In the genomic region with DNA sequence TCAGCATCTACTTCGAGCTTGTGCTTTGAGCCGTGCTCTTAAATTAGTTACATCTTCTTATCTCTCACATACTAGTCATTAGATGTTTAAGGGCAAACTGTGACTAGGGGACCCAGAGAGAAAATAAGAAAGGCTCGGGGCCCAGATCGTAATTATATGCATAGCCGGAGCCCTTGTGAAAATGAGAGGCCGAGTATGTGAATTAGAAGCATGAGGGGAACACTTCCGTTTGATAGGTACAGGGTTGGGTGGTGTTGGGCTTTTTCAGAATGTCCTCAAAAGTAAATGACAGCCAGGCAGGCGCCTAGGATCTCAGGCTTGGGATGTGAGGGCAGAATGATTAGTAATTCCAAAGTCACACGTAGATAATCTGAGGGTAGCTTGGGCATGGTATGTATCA, we compare ENCODE assay signal across 8 mouse cellular contexts. TPM values are rescaled to one million over a fixed set of nuclear protein-coding genes. Genes with fewer than 3 reads are reported as not detected.
DNase-seq lines count a peak whose midpoint lies in the region; ATAC-seq and TF ChIP-seq lines count a peak whose summit lies in the region.

No protein-coding gene starts in this region.

- no peak for TF ChIP-seq EP300 in CH12.LX (IDR thresholded peaks at IDR 0.05; ENCODE audit: low read length)

- no peak for DNase-seq in heart, postnatal 4 days
- no peak for DNase-seq in CH12.LX (ENCODE audit: extremely low read depth)
- DNase-seq in forebrain, embryonic 14.5 days (ENCODE audit: low spot score), result no peak
- DNase-seq in cerebellum, adult 9-10 months, result no peak
- no peak for DNase-seq in adrenal gland, postnatal 36 days
- DNase-seq in embryo, embryonic 9.5 days (ENCODE audit: extremely low spot score), result no peak

- H3K36me3 ChIP-seq in heart, embryonic 11.5 days (ENCODE audit: control insufficient read depth, insufficient read depth, low read length), result peaks cover 20% of the 10 kb centered on the region
- H3K36me3 ChIP-seq in CH12.LX (replicated peaks in 1 of 2; ENCODE audit: control insufficient read depth in 1 of 2, insufficient read depth in 1 of 2, low read length in 1 of 2), result peaks cover 35 to 40% of the 10 kb centered on the region in 2 experiments
- peaks cover 42% of the 10 kb centered on the region for H3K36me3 ChIP-seq in forebrain, embryonic 14.5 days (ENCODE audit: control insufficient read depth, insufficient read depth, low read length)
- H3K36me3 ChIP-seq in liver, embryonic 16.5 days (ENCODE audit: control insufficient read depth, insufficient read depth), result peaks cover 19% of the 10 kb centered on the region

- peaks cover 21% of the 10 kb centered on the region for H3K79me2 ChIP-seq in CH12.LX (replicated peaks; ENCODE audit: control insufficient read depth, extremely low read depth, insufficient read depth, poor library complexity, severe bottlenecking)

- no peak for TF ChIP-seq POLR2A in CH12.LX (IDR thresholded peaks at IDR 0.05; ENCODE audit: low read depth, low read length)

- no peaks in the 10 kb centered on the region for H3K9me3 ChIP-seq in heart, embryonic 11.5 days (replicated peaks; ENCODE audit: control insufficient read depth, low read length)
- H3K9me3 ChIP-seq in CH12.LX (replicated peaks; ENCODE audit: low read length), result no peaks in the 10 kb centered on the region
- no peaks in the 10 kb centered on the region for H3K9me3 ChIP-seq in forebrain, embryonic 14.5 days (replicated peaks; ENCODE audit: control insufficient read depth, low read length)
- no peaks in the 10 kb centered on the region for H3K9me3 ChIP-seq in liver, embryonic 16.5 days (replicated peaks; ENCODE audit: control insufficient read depth, low read length)

- H3K4me3 ChIP-seq in heart, embryonic 11.5 days (ENCODE audit: low read depth, low read length), result peak overlapping the region; percentile 83
- peak overlapping the region; percentile 70 to 93 (median 86) for H3K4me3 ChIP-seq in CH12.LX (replicated peaks in 1 of 3; ENCODE audit: low read depth in 2 of 3, low read length in 2 of 3, poor library complexity in 1 of 3)
- peak overlapping the region; percentile 76 for H3K4me3 ChIP-seq in forebrain, embryonic 14.5 days (ENCODE audit: low read depth, low read length)
- peak overlapping the region; percentile 89 for H3K4me3 ChIP-seq in liver, embryonic 16.5 days (ENCODE audit: low read depth, low read length)

- ATAC-seq in heart, embryonic 11.5 days (replicated peaks; ENCODE audit: insufficient number of reproducible peaks, low FRiP score, low TSS enrichment), result no peak
- ATAC-seq in forebrain, embryonic 14.5 days, result no peak
- ATAC-seq in liver, embryonic 16.5 days (ENCODE audit: low read depth), result no peak

- TF ChIP-seq CTCF in CH12.LX (conservative IDR thresholded peaks at IDR 0.05 in 1 of 2, IDR thresholded peaks at IDR 0.05 in 1 of 2; ENCODE audit: low read depth in 2 of 2, low read length in 2 of 2), result no peak

- H3K27ac ChIP-seq in heart, embryonic 11.5 days (ENCODE audit: low read depth, low read length), result no peak overlapping the region
- H3K27ac ChIP-seq in CH12.LX (ENCODE audit: insufficient read depth, low read depth), result no peak overlapping the region
- no peak overlapping the region for H3K27ac ChIP-seq in forebrain, embryonic 14.5 days (ENCODE audit: low read depth, low read length)
- peak overlapping the region; percentile 85 for H3K27ac ChIP-seq in liver, embryonic 16.5 days (ENCODE audit: low read length)

- H3K9ac ChIP-seq in heart, embryonic 11.5 days (ENCODE audit: low read depth, low read length), result peak overlapping the region; percentile 92
- peak overlapping the region; percentile 97 for H3K9ac ChIP-seq in CH12.LX (ENCODE audit: insufficient read depth, low read depth)
- peak overlapping the region; percentile 80 for H3K9ac ChIP-seq in forebrain, embryonic 14.5 days (ENCODE audit: low read length)
- peak overlapping the region; percentile 88 for H3K9ac ChIP-seq in liver, embryonic 16.5 days (ENCODE audit: low read depth, low read length)

- H3K4me1 ChIP-seq in heart, embryonic 11.5 days (ENCODE audit: control insufficient read depth, insufficient read depth, low read length), result peaks cover 10% of the 10 kb centered on the region
- peaks cover 12 to 26% of the 10 kb centered on the region in 2 experiments; a peak in 3 of 4 replicates for H3K4me1 ChIP-seq in CH12.LX (ENCODE audit: control insufficient read depth in 1 of 2, insufficient read depth in 2 of 2)
- peaks cover 4% of the 10 kb centered on the region; the same call in 1 of the 2 replicates for H3K4me1 ChIP-seq in forebrain, embryonic 14.5 days (ENCODE audit: control insufficient read depth, insufficient read depth, low read length)
- H3K4me1 ChIP-seq in liver, embryonic 16.5 days (ENCODE audit: control insufficient read depth, low read depth, low read length), result peaks cover 11% of the 10 kb centered on the region

- no peaks in the 10 kb centered on the region for H3K27me3 ChIP-seq in heart, embryonic 11.5 days (ENCODE audit: control insufficient read depth, insufficient read depth, low read length)
- H3K27me3 ChIP-seq in CH12.LX (replicated peaks), result no peaks in the 10 kb centered on the region
- no peaks in the 10 kb centered on the region for H3K27me3 ChIP-seq in forebrain, embryonic 14.5 days (replicated peaks; ENCODE audit: control insufficient read depth, insufficient read depth, low read length)
- H3K27me3 ChIP-seq in liver, embryonic 16.5 days (ENCODE audit: control insufficient read depth, insufficient read depth, low read depth, low read length), result no peaks in the 10 kb centered on the region

- dilution Hi-C loops in CH12.LX (cut with MboI; ENCODE audit: extremely low pct_ligation_motif_present, extremely low pct_unique_long_range_greater_than_20kb, low sequenced_read_pairs), result no loop called here

- 27% methylated on average over 9 of the region's 9 CpGs for WGBS in heart, embryonic 11.5 days (ENCODE audit: insufficient replicate concordance)
- WGBS in forebrain, embryonic 14.5 days, result 36% methylated on average over 9 of the region's 9 CpGs
- 13% methylated on average over 9 of the region's 9 CpGs for WGBS in liver, embryonic 16.5 days (ENCODE audit: insufficient replicate concordance)

- H3K4me2 ChIP-seq in heart, embryonic 11.5 days, result peak overlapping the region; percentile 82
- H3K4me2 ChIP-seq in CH12.LX (ENCODE audit: insufficient read depth, low read depth, poor library complexity, severe bottlenecking), result peak overlapping the region; percentile 74
- peak overlapping the region; percentile 83 for H3K4me2 ChIP-seq in forebrain, embryonic 14.5 days (ENCODE audit: low read length)
- H3K4me2 ChIP-seq in liver, embryonic 16.5 days (ENCODE audit: low read depth, low read length), result peak overlapping the region; percentile 87

- no peak for TF ChIP-seq RAD21 in CH12.LX (IDR thresholded peaks at IDR 0.05; ENCODE audit: low read depth, low read length)

- in situ Hi-C loops in CH12.LX (cut with MboI; ENCODE audit: low pct_ligation_motif_present, low pct_unique_long_range_greater_than_20kb, low sequenced_read_pairs), result loop anchor here (5.0 kb wide), 1 partner anchor 71 kb away; no protein-coding TSS in a partner anchor

TF ChIP-seq in CH12.LX, 34 proteins besides CTCF, POLR2A, EP300 and RAD21:
- no peak for TF ChIP-seq MYC (IDR thresholded peaks at IDR 0.05; ENCODE audit: low read depth, low read length)

RNA-seq across cellular contexts. Expression of gene Dhx8, which starts 0.9 kb away (rescaled TPM):
- polyA plus RNA-seq in heart, embryonic 11.5 days (2014; fragmentation: Nextera tagmentation; extraction: Ambion mirVana), result 24.3 and 26.1 TPM in 2 replicates
- 10 to 100 TPM; 21.6 to 21.7 TPM for total RNA-seq in heart, postnatal 4 days (2021)
- total RNA-seq in CH12.LX (2012; rRNA removed), result 33.4 and 40.1 TPM in 2 replicates
- total RNA-seq in CH12.LX (2014; rRNA removed), result 22.4 and 24.3 TPM in 2 replicates
- 57.7 and 61.7 TPM in 2 replicates for polyA plus RNA-seq in CH12.LX (2012; ENCODE audit: insufficient read length, low read depth)
- 31.6 and 33.3 TPM in 2 replicates for polyA plus RNA-seq in forebrain, embryonic 14.5 days (2014; fragmentation: Nextera tagmentation; extraction: Ambion mirVana)
- polyA plus RNA-seq in liver, embryonic 16.5 days (2015; fragmentation: Nextera tagmentation; extraction: Ambion mirVana), result 16.3 and 16.9 TPM in 2 replicates
- 10 to 100 TPM; 23.9 to 25.7 TPM for total RNA-seq in adrenal gland, postnatal 36 days (2021)

RNA-seq across cellular contexts. Expression of gene Etv4, which starts 51.6 kb away (rescaled TPM):
- 4.5 and 8.7 TPM in 2 replicates for polyA plus RNA-seq in heart, embryonic 11.5 days (2014; fragmentation: Nextera tagmentation; extraction: Ambion mirVana)
- total RNA-seq in heart, postnatal 4 days (2021), result 1 to 10 TPM; 6.6 to 6.8 TPM
- 3.1 and 4.2 TPM in 2 replicates for total RNA-seq in CH12.LX (2012; rRNA removed)
- total RNA-seq in CH12.LX (2014; rRNA removed), result 2.4 and 2.9 TPM in 2 replicates
- polyA plus RNA-seq in CH12.LX (2012; ENCODE audit: insufficient read length, low read depth), result 2.0 and 2.4 TPM in 2 replicates
- 3.5 and 4.5 TPM in 2 replicates for polyA plus RNA-seq in forebrain, embryonic 14.5 days (2014; fragmentation: Nextera tagmentation; extraction: Ambion mirVana)
- polyA plus RNA-seq in liver, embryonic 16.5 days (2015; fragmentation: Nextera tagmentation; extraction: Ambion mirVana), result 0.15 TPM in 2 replicates
- total RNA-seq in adrenal gland, postnatal 36 days (2021), result 1 to 10 TPM; 1.2 to 3.0 TPM
